Mouse (Mus musculus) layer of hippocampus, adult 8-10 months (tissue): ENCODE measurements around the gene Rgs6. TPM values are rescaled to one million over a fixed set of nuclear protein-coding genes. Genes with fewer than 3 reads are reported as not detected.

Experiments used
- DNase-seq, 2 experiments: peaks; one replicate each; pipeline ENCODE4 v3.0.0; 2022; ENCODE audit warnings: low spot score in 2 of 2
- total RNA-seq, 4 experiments: library from RNA; stranded (reverse); gene quantifications; 2 replicates each; pipeline ENCODE4 v1.2.4; 2022

The Rgs6 gene
- 10 to 100 TPM in 2 of 4 experiments, 1 to 10 TPM in 2; 9.1 to 15.1 (median 10.1) TPM for total RNA-seq

- no peak for DNase-seq
These were observed at the start of gene Rgs6 for GRCm38 (mm10) chr12:82588017-82588416. Rgs6 (plus strand) TSS chr12:82588292.

- DNase-seq, result no peak
These were observed 41.0 kb upstream of the Rgs6 start for GRCm38 (mm10) chr12:82547127-82547526.

- DNase-seq, result no peak
These were observed 38.9 kb upstream of the Rgs6 start for GRCm38 (mm10) chr12:82549228-82549627.

GRCm38 (mm10) chr12:82550076-82550475 lies 38.0 kb upstream of the Rgs6 start:
- DNase-seq, result no peak

- DNase-seq, result no peak
These were observed 35.7 kb upstream of the Rgs6 start for GRCm38 (mm10) chr12:82552376-82552775.

- DNase-seq, result no peak
These were observed 25.2 kb upstream of the Rgs6 start for GRCm38 (mm10) chr12:82562916-82563315.

GRCm38 (mm10) chr12:82568370-82568769 lies 19.7 kb upstream of the Rgs6 start:
- no peak for DNase-seq

- peak; percentile 5 to 6 for DNase-seq
These were observed 15.4 kb upstream of the Rgs6 start for GRCm38 (mm10) chr12:82572706-82573105.

GRCm38 (mm10) chr12:82586592-82586991 lies 1.5 kb upstream of the Rgs6 start:
- DNase-seq, result no peak

GRCm38 (mm10) chr12:82587348-82587895 lies 670 bp upstream of the Rgs6 start:
- DNase-seq, result no peak

- no peak for DNase-seq
These were observed 946 bp downstream of the Rgs6 start for GRCm38 (mm10) chr12:82588846-82589630.

- DNase-seq, result no peak
These were observed 10.9 kb downstream of the Rgs6 start for GRCm38 (mm10) chr12:82599011-82599410.

- DNase-seq, result no peak
These were observed 12.3 kb downstream of the Rgs6 start for GRCm38 (mm10) chr12:82600406-82600805.

GRCm38 (mm10) chr12:82602823-82603222 lies 14.7 kb downstream of the Rgs6 start:
- DNase-seq, result no peak

- no peak for DNase-seq
These were observed 15.2 kb downstream of the Rgs6 start for GRCm38 (mm10) chr12:82603308-82603707.

- no peak for DNase-seq
These were observed 15.9 kb downstream of the Rgs6 start for GRCm38 (mm10) chr12:82603979-82604378.

GRCm38 (mm10) chr12:82612769-82613660 lies 24.9 kb downstream of the Rgs6 start:
- no peak for DNase-seq

- peak in 1 of 2 experiments; percentile 8 for DNase-seq
These were observed 28.4 kb downstream of the Rgs6 start for GRCm38 (mm10) chr12:82616486-82616812.

- DNase-seq, result peak; percentile 11 to 17
These were observed 29.0 kb downstream of the Rgs6 start for GRCm38 (mm10) chr12:82616813-82617681.

GRCm38 (mm10) chr12:82617682-82618370 lies 29.7 kb downstream of the Rgs6 start:
- no peak for DNase-seq

GRCm38 (mm10) chr12:82640441-82640840 lies 52.3 kb downstream of the Rgs6 start:
- no peak for DNase-seq
